Mouse (Mus musculus) myocyte (in vitro differentiated cells): ENCODE results near the gene Mb21d2.
A peak's percentile ranks its signal among the peaks of the same experiment; 100 is the strongest.

Experiments
- CEBPB ChIP-seq: IDR thresholded peaks from 2 replicates; pipeline ENCODE4 v1.6.1; 2011; ENCODE audit warnings: mild to moderate bottlenecking, moderate library complexity; ENCODE audit not compliant: poor library complexity, insufficient read depth, severe bottlenecking
- E2F4 ChIP-seq: IDR thresholded peaks from one replicate; pipeline ENCODE4 v1.6.1; 2011; ENCODE audit warnings: mild to moderate bottlenecking, control low read depth, moderate library complexity; ENCODE audit not compliant: insufficient read depth
- MAX ChIP-seq: IDR thresholded peaks from one replicate; pipeline ENCODE4 v1.6.1; 2011; ENCODE audit warnings: low read depth, mild to moderate bottlenecking, control low read depth
- MYOD1 ChIP-seq, 3 experiments: IDR thresholded peaks; one replicate each; pipeline ENCODE4 v1.6.1; 2011; ENCODE audit warnings: control low read depth in 2 of 3, low read depth in 2 of 3, mild to moderate bottlenecking in 2 of 3, moderate library complexity in 1 of 3; ENCODE audit not compliant: insufficient read length in 2 of 3, control insufficient read depth in 1 of 3
- MYOG ChIP-seq, 3 experiments: IDR thresholded peaks; one replicate each; pipeline ENCODE4 v1.6.1; 2011; ENCODE audit warnings: control low read depth in 2 of 3, low read depth in 2 of 3, mild to moderate bottlenecking in 2 of 3; ENCODE audit not compliant: insufficient read length in 2 of 3, control insufficient read depth in 1 of 3, insufficient read depth in 1 of 3
- POLR2A ChIP-seq: IDR thresholded peaks from one replicate; pipeline ENCODE4 v1.6.1; 2011; ENCODE audit warnings: low read depth, mild to moderate bottlenecking, control low read depth, moderate library complexity; ENCODE audit not compliant: insufficient read length
- POLR2AphosphoS2 ChIP-seq: IDR thresholded peaks from one replicate; pipeline ENCODE4 v1.6.1; 2011; ENCODE audit warnings: low read depth, control low read depth; ENCODE audit not compliant: insufficient read length
- REST ChIP-seq: IDR thresholded peaks from one replicate; pipeline ENCODE4 v1.6.1; 2011; ENCODE audit warnings: mild to moderate bottlenecking, control low read depth, moderate library complexity; ENCODE audit not compliant: insufficient read depth, insufficient read length
- TCF12 ChIP-seq: IDR thresholded peaks from one replicate; pipeline ENCODE4 v1.6.1; 2011; ENCODE audit warnings: mild to moderate bottlenecking, control low read depth; ENCODE audit not compliant: poor library complexity, insufficient read depth, severe bottlenecking
- TCF3 ChIP-seq: IDR thresholded peaks from one replicate; pipeline ENCODE4 v1.6.1; 2011; ENCODE audit warnings: low read depth, control low read depth; ENCODE audit not compliant: insufficient read length
- USF1 ChIP-seq: IDR thresholded peaks from one replicate; pipeline ENCODE4 v1.6.1; 2011; ENCODE audit warnings: low read depth, mild to moderate bottlenecking, control low read depth, moderate library complexity

DNA sequence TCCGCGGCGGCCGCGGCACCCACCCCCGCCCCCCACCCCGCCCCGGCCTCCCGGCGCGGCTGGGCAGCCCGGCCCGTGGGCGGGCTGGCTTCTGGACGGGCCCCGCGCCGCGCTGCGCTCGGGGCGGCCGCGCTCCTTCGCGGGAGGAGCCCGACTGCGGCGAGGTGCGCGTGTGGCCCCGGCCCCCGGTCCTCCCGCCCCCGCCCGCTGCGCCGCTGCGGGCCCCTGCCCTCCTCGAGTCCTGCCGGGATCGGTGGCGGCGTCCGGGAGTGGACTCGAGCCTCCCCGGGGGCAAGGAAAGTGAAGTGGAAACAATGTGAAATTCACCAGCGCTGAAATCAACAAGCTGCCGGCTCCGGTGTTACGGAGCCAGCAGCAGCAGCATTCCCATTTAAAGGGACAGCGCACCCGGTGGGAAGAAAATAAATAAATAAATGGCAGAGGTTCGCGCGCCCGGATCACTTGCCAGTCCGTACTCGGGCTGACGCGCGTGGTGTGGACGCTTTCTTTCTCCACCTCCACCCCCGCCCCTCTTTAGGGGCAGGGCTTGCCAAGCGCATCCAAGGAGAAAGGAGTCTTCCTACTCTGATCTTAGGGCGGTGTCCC, 316 bp upstream of the Mb21d2 start:
- no peak for TF ChIP-seq USF1
- TF ChIP-seq POLR2A = peak; percentile 6
- no peak for TF ChIP-seq MAX
- no peak for TF ChIP-seq MYOD1 (IDR thresholded peaks at IDR 0.05; ENCODE audit: control insufficient read depth in 1 of 3, insufficient read length in 2 of 3, low read depth in 2 of 3)
- no peak for TF ChIP-seq TCF12
- TF ChIP-seq TCF3 = no peak
- TF ChIP-seq POLR2AphosphoS2 = no peak
- TF ChIP-seq CEBPB = no peak
- no peak for TF ChIP-seq MYOG (IDR thresholded peaks at IDR 0.05; ENCODE audit: control insufficient read depth in 1 of 3, insufficient read depth in 1 of 3, insufficient read length in 2 of 3, low read depth in 2 of 3)
- no peak for TF ChIP-seq REST
- peak; percentile 9 for TF ChIP-seq E2F4
